In the genomic region with DNA sequence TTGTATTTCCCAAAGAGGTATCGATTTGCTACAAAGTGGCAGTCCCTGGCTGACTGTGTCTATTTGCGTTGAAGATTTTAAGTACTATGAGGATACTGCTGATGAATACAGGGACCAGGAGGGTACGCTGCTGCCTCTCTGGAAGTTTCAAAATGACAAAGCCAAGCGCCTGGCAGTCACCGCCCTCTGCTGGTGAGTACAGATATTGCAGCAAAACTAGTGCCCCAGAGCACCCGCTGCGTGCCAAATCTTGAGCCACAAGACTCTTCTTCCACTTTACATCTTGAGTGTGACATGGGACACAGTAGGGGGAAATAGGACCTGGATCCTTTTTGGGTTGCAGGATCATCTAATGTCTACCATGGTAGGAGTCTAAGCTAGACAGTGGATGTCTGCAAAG, we compare ENCODE assay signal across 9 mouse cellular contexts. TPM values are rescaled to one million over a fixed set of nuclear protein-coding genes. Genes with fewer than 3 reads are reported as not detected.
DNase-seq lines count a peak whose midpoint lies in the region; ATAC-seq and TF ChIP-seq lines count a peak whose summit lies in the region.
"Had no signal": no experiment of that assay in that cellular context is flagged by ENCODE, and none has a peak within 500 bp of the region (broad histone marks: within the 10 kb centered on the region; RNA-seq: fewer than 3 reads in every experiment).

No protein-coding gene starts in this region.

- no peaks in the 10 kb centered on the region for H3K9me3 ChIP-seq in ES-E14 (ENCODE audit: control insufficient read depth, insufficient read depth, low read depth, low read length)
- H3K9me3 ChIP-seq in embryonic facial prominence, embryonic 11.5 days (replicated peaks; ENCODE audit: control insufficient read depth, low read length) = no peaks in the 10 kb centered on the region
- H3K9me3 ChIP-seq: liver, embryonic 15.5 days had no signal

- H3K4me3 ChIP-seq in ES-E14 (ENCODE audit: insufficient read depth in 1 of 2, low read depth in 1 of 2, low read length in 2 of 2, poor library complexity in 1 of 2, severe bottlenecking in 1 of 2) = no peak overlapping the region
- no peak overlapping the region for H3K4me3 ChIP-seq in embryonic facial prominence, embryonic 11.5 days (ENCODE audit: low read depth, low read length)
- H3K4me3 ChIP-seq: liver, embryonic 15.5 days had no signal

- no peaks in the 10 kb centered on the region for H3K36me3 ChIP-seq in ES-E14 (ENCODE audit: control insufficient read depth, insufficient read depth, low read length, poor library complexity, severe bottlenecking)
- H3K36me3 ChIP-seq in embryonic facial prominence, embryonic 11.5 days (replicated peaks; ENCODE audit: control insufficient read depth, insufficient read depth, low read depth, low read length) = no peaks in the 10 kb centered on the region
- H3K36me3 ChIP-seq: liver, embryonic 15.5 days had no signal

- no peak for ATAC-seq in embryonic facial prominence, embryonic 11.5 days (replicated peaks; ENCODE audit: insufficient number of reproducible peaks, low FRiP score, low TSS enrichment, low read depth)
- ATAC-seq in megakaryocyte progenitor cell, adult 5-6 weeks (replicated peaks; ENCODE audit: poor library complexity) = peak; percentile 81

- DNase-seq in ES-E14 (ENCODE audit: low read depth, low spot score) = peak; percentile 51
- peak; percentile 31 to 55 for DNase-seq in adrenal gland, postnatal 4 days (ENCODE audit: low spot score in 2 of 2)
- peak; percentile 86 for DNase-seq in embryonic facial prominence, embryonic 11.5 days (ENCODE audit: low spot score)
- DNase-seq in heart, postnatal 4 days = peak; percentile 90
- DNase-seq in layer of hippocampus, postnatal 14 days (ENCODE audit: low spot score in 2 of 2) = peak; percentile 85 to 89
- peak; percentile 89 to 91 for DNase-seq in right cerebral cortex, postnatal 10 days (ENCODE audit: low spot score in 2 of 2)
- peak; percentile 41 for DNase-seq in yolk sac, embryonic 10.5 days (ENCODE audit: low spot score)

- no peak overlapping the region for H3K27ac ChIP-seq in ES-E14 (ENCODE audit: insufficient read depth, low read depth, low read length, poor library complexity, severe bottlenecking)
- no peak overlapping the region for H3K27ac ChIP-seq in embryonic facial prominence, embryonic 11.5 days (replicated peaks; ENCODE audit: low read depth, low read length)
- H3K27ac ChIP-seq: liver, embryonic 15.5 days had no signal

- no peak overlapping the region for H3K4me2 ChIP-seq in embryonic facial prominence, embryonic 11.5 days (ENCODE audit: low read depth, low read length)
- H3K4me2 ChIP-seq: liver, embryonic 15.5 days had no signal

- no peaks in the 10 kb centered on the region; the same call in 1 of the 2 replicates for H3K27me3 ChIP-seq in embryonic facial prominence, embryonic 11.5 days (ENCODE audit: control insufficient read depth, insufficient read depth, low read length)
- H3K27me3 ChIP-seq: liver, embryonic 15.5 days had no signal

- WGBS in embryonic facial prominence, embryonic 11.5 days = 11% methylated on average over 7 of the region's 7 CpGs

- in situ Hi-C loops in ES-E14 (cut with MboI; ENCODE audit: low sequenced_read_pairs in 2 of 2, unreplicated experiment in 2 of 2) = no loop called here

- H3K9ac ChIP-seq in ES-E14 (ENCODE audit: insufficient read depth, low read depth, low read length, poor library complexity, severe bottlenecking) = no peak overlapping the region
- H3K9ac ChIP-seq in embryonic facial prominence, embryonic 11.5 days (replicated peaks; ENCODE audit: low read length) = no peak overlapping the region
- H3K9ac ChIP-seq: liver, embryonic 15.5 days had no signal

- H3K4me1 ChIP-seq in ES-E14 (ENCODE audit: control insufficient read depth in 2 of 2, insufficient read depth in 2 of 2, low read length in 2 of 2, poor library complexity in 1 of 2) = no peaks in the 10 kb centered on the region
- no peaks in the 10 kb centered on the region for H3K4me1 ChIP-seq in embryonic facial prominence, embryonic 11.5 days (ENCODE audit: control insufficient read depth, insufficient read depth, low read length)
- H3K4me1 ChIP-seq: liver, embryonic 15.5 days had no signal

TF ChIP-seq in ES-E14, 5 proteins besides CTCF, POLR2A, EP300 and RAD21:
- TF ChIP-seq ZC3H11A (IDR thresholded peaks at IDR 0.05; ENCODE audit: borderline replicate concordance, low read depth, low read length) = no peak
- TF ChIP-seq MAFK (IDR thresholded peaks at IDR 0.05; ENCODE audit: insufficient read depth, low read depth, low read length) = no peak
- no peak for TF ChIP-seq HCFC1 (IDR thresholded peaks at IDR 0.05; ENCODE audit: borderline replicate concordance, insufficient read depth, low read length)
- no peak for TF ChIP-seq ZNF384 (IDR thresholded peaks at IDR 0.05; ENCODE audit: low read depth, low read length)

RNA-seq across cellular contexts. Expression of a gene that starts 26.0 kb away (rescaled TPM):
- total RNA-seq in ES-E14 (2012; rRNA removed) = 4.7 and 5.8 TPM in 2 replicates
- 1 to 10 TPM; 8.9 to 9.1 TPM for total RNA-seq in adrenal gland, postnatal 4 days (2021)
- 19.9 and 24.5 TPM in 2 replicates for polyA plus RNA-seq in embryonic facial prominence, embryonic 11.5 days (2014; fragmentation: Nextera tagmentation; extraction: Ambion mirVana)
- total RNA-seq in heart, postnatal 4 days (2021) = 1 to 10 TPM; 5.5 to 5.8 TPM
- 10 to 100 TPM; 61.0 to 69.8 TPM for total RNA-seq in layer of hippocampus, postnatal 14 days (2021)
- total RNA-seq in megakaryocyte progenitor cell, adult 5-6 weeks (2015) = not detected in 2 replicates
- not detected in 2 replicates for total RNA-seq in megakaryocyte progenitor cell, adult 5-6 weeks (2017)

RNA-seq across cellular contexts. Expression of a gene that starts 44.6 kb away (rescaled TPM):
- 1.7 and 2.0 TPM in 2 replicates for total RNA-seq in ES-E14 (2012; rRNA removed)
- 1 to 10 TPM in 1 of 2 experiments, under 1 TPM in 1; 0.11 to 1.9 TPM for total RNA-seq in adrenal gland, postnatal 4 days (2021)
- 0.21 and 1.5 TPM in 2 replicates for polyA plus RNA-seq in embryonic facial prominence, embryonic 11.5 days (2014; fragmentation: Nextera tagmentation; extraction: Ambion mirVana)
- 1 to 10 TPM; 1.3 to 1.7 TPM for total RNA-seq in heart, postnatal 4 days (2021)
- 10 to 100 TPM in 1 of 2 experiments, 1 to 10 TPM in 1; 7.2 to 13.3 TPM for total RNA-seq in layer of hippocampus, postnatal 14 days (2021)
- total RNA-seq in megakaryocyte progenitor cell, adult 5-6 weeks (2015) = 0.44 TPM in 1 of 2 replicates, not detected in the other
- not detected in 2 replicates for total RNA-seq in megakaryocyte progenitor cell, adult 5-6 weeks (2017)

RNA-seq across cellular contexts. Expression of a gene that starts 44.8 kb away (rescaled TPM):
- 2.9 TPM in 2 replicates for total RNA-seq in ES-E14 (2012; rRNA removed)
- 10 to 100 TPM; 31.2 to 34.6 TPM for total RNA-seq in adrenal gland, postnatal 4 days (2021)
- polyA plus RNA-seq in embryonic facial prominence, embryonic 11.5 days (2014; fragmentation: Nextera tagmentation; extraction: Ambion mirVana) = 2.3 and 4.3 TPM in 2 replicates
- total RNA-seq in heart, postnatal 4 days (2021) = 10 to 100 TPM; 15.3 to 15.5 TPM
- total RNA-seq in layer of hippocampus, postnatal 14 days (2021) = 100 to 1,000 TPM; 170 to 187 TPM
- 0.98 and 1.1 TPM in 2 replicates for total RNA-seq in megakaryocyte progenitor cell, adult 5-6 weeks (2015)
- 0.33 and 4.1 TPM in 2 replicates for total RNA-seq in megakaryocyte progenitor cell, adult 5-6 weeks (2017)

Comparison
In these comparisons a context has a peak if more than half of its experiments do, and no peak if none do; other contexts are left out.
1. RNA of a gene that starts 44.8 kb away (total RNA-seq): 170 to 187 TPM in layer of hippocampus, postnatal 14 days; 31.2 to 34.6 TPM in adrenal gland, postnatal 4 days, 15.3 to 15.5 TPM in heart, postnatal 4 days, 2.9 TPM in ES-E14 and 0.33 to 4.1 TPM in megakaryocyte progenitor cell, adult 5-6 weeks; every median in the first group is over 4 times any median in the second.
2. Peak in every context shown above with its lines, with median percentiles within 50 percentile points of each other: DNase-seq.